Mouse (Mus musculus): ENCODE results near the gene Frs2.

DNA sequence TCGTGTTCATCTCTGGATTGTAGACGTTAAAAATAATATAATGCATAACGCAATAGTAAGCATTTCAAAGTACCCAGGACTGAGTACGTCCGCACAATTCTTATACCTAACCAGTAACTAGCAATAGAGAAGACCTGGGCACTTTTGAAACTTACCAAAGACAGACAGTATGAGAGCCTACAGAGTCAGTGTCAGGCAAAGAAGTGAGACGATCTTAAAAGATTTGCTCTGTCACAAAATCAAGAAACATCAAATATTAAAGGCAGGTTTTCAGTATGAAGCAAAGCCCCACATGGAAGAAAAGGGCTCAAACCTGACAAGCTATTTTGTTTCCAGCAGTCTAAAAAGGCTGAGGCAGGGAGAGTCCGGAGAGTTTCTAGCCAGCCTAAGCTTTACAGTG is 907 bp upstream of the Frs2 start:
- TF ChIP-seq POLR2A (IDR thresholded peaks at IDR 0.05; ENCODE audit: borderline replicate concordance, extremely low read depth, low read depth, low read length), result no peak
- TF ChIP-seq CTCF (IDR thresholded peaks at IDR 0.05; ENCODE audit: insufficient read depth, low read length), result no peak
